Mouse (Mus musculus) lung, embryonic 15.5 days (tissue): ENCODE results near the gene Slmap. TPM values are rescaled to one million over a fixed set of nuclear protein-coding genes. Genes with fewer than 3 reads are reported as not detected.

Experiments used
- polyA plus RNA-seq: library from polyadenylated mRNA; unstranded; fragments of >200 nt; fragmentation: Nextera tagmentation; extraction: Ambion mirVana; gene quantifications from 2 replicates; pipeline ENCODE4 v1.2.1, GENCODE M21; 2015

Gene Slmap
- polyA plus RNA-seq, 1 experiment from 2014 or later: 26.4 TPM

Other genes with a start within 250 kb of the Slmap start
- 32.0 and 32.1 TPM in 2 replicates for gene Dennd6a, start 38.9 kb upstream of the Slmap start, polyA plus RNA-seq
- gene Arf4, start 103.1 kb upstream of the Slmap start, polyA plus RNA-seq: 593 and 627 TPM in 2 replicates
- 8.7 TPM in 2 replicates for gene Pde12, start 135.0 kb upstream of the Slmap start, polyA plus RNA-seq
- 0.44 and 0.52 TPM in 2 replicates for gene Dnah12, start 158.3 kb upstream of the Slmap start, polyA plus RNA-seq